Mouse (Mus musculus): Measurements from ENCODE around the gene F3.

- TF ChIP-seq POLR2A (IDR thresholded peaks at IDR 0.05; ENCODE audit: insufficient read depth, low read length), result no peak
- TF ChIP-seq CTCF (IDR thresholded peaks at IDR 0.05; ENCODE audit: low read depth, low read length), result no peak
- no peak for TF ChIP-seq EP300 (IDR thresholded peaks at IDR 0.05; ENCODE audit: insufficient read depth, low read depth, low read length)
These were observed 59.7 kb downstream of the F3 start for GRCm38 (mm10) chr3:121783020-121783419.

All from ES-Bruce4 (cell line).